Mouse (Mus musculus): ENCODE measurements around the gene Cdc42se2.

The Cdc42se2 gene

DNA sequence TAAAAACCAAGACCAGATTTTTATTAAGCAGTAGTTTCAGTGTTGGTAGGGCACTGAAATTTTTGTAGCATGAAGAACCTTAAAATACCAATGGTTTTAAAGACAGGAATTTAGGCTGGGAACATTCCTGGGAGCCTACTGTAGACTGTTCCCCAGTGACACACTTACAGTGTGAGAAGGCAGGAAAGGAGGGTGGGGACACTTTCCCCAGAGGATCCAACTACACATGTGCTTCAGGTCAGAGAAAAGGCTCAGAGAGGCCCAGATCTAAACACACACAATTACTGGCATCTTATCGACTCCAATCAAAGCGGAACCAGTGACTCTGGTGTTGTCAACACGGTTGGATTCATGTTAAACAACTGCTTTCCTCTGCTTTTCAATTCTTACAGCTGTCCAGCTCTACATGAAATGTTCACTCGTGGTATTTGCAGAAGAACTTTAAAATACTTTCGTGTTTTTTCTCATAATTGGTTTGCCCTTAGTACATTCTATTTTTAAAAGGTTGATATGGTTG, 32.3 kb downstream of the Cdc42se2 start:
- DNase-seq (ENCODE audit: low spot score in 2 of 2), result no peak

DNA sequence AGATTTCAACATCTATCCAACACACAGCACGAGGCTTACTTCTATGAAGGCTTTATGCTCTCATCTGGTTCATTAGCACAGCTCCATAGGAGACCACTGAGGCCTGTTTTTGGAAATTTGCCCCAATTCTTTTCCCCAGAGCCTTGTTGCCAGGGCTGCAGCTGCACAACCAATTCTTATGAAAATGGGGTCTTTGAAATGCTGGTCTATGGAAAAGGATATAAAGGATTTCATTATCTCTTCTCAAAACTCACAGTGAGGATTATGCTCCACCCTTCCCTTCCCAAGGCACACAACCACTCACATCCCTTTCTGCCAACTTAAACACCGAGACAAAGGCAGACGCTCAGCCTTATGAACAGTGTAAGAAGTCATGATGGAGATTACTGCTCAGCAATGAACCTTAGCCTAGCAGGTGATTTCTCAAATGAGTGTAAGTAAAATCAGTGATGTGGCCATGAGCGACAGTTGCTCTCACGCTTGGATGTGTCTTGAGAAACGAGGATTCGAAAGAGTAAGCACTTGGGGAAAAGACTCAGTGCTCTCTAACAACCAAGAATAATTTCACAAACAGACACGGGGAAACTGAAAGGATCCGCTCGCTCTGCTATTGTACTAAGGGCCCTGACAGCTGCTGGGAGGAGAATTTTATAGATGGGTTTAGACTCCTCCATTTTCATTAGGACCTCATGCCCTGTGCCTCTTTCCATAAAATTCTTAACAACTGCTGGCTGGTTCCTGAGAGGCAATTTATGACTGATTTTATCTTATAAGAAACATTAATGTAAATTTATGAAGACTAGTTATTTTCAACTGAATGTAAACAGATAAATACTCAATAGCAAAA, 33.0 kb downstream of the Cdc42se2 start:
- no peak for DNase-seq (ENCODE audit: low spot score in 2 of 2)

DNA sequence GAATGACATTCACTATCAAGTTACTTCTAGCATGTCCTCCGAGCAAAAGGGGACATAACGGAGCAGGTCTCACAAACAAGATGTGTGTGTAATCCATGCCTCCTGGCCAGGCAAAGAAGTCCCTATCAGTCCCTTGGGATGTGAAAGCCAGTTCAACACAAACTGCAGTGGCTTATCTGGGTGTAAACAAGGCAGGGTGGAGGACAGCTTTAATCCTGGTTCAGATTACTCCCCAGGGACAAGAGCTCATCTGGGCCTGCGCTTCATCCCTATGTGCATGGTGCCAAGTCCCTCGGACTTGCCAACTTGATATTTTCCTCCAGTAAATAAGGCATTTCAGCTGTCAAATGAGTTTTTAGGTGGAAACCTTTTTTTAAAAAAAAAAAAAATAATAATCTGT, 36.0 kb downstream of the Cdc42se2 start:
- DNase-seq (ENCODE audit: low spot score in 2 of 2), result no peak

DNA sequence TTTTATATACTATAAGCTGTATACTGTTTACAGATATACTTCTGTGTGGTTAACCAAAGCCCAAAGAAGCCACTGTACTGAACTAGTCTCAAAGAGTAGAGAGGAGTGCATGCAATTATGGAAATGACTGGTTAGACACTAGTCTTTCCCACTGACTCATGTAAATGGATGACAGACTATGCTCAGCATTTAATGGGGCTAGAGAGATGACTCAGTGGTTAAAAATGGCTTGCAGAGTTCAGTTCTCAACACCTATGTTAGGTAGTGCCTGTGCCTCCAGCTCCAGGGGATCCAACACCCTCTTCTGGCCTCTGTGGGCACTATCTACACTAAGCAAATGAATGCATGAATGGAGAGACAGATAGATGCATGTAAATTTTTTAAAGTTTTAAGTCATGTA, 38.6 kb downstream of the Cdc42se2 start:
- no peak for DNase-seq (ENCODE audit: low spot score in 2 of 2)

DNA sequence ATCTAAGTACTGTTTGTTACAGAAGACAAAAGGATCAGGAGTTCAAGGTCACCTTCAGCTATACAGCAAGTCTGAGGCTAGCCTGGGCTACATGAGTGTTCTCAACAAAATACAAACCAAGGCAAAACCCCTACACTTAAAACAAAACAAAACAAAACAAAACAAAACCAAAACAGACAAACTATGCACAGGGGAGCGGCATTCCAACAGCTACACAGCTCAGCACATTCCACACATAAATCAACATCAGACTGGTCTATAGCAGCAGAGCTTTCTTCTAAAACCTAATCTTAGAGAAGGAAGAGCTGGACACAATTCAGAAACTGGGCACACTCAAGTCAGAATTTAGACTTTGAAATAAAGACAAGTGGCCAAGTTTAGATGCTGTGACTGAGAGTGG, 43.2 kb downstream of the Cdc42se2 start:
- no peak for DNase-seq (ENCODE audit: low spot score in 2 of 2)

DNA sequence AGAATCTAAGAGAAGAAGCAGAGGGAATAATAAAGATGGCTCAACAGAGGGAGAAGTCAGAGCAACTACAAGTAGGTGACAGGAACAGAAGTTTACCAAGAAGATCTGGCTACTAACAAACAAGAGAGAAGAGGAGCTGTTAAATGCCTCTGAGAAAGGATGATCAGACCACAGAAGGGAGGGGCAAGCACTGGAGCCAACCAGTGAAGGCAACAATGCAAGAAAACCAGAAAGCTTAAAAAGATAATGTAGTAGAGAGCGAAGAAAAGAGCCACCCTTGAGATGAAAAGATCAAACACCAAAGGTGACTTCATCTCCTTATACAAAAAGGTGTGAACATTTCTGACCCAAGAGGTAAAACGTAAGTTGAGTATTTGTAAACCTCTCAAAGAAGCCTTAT, 46.1 kb downstream of the Cdc42se2 start:
- no peak for DNase-seq (ENCODE audit: low spot score in 2 of 2)

DNA sequence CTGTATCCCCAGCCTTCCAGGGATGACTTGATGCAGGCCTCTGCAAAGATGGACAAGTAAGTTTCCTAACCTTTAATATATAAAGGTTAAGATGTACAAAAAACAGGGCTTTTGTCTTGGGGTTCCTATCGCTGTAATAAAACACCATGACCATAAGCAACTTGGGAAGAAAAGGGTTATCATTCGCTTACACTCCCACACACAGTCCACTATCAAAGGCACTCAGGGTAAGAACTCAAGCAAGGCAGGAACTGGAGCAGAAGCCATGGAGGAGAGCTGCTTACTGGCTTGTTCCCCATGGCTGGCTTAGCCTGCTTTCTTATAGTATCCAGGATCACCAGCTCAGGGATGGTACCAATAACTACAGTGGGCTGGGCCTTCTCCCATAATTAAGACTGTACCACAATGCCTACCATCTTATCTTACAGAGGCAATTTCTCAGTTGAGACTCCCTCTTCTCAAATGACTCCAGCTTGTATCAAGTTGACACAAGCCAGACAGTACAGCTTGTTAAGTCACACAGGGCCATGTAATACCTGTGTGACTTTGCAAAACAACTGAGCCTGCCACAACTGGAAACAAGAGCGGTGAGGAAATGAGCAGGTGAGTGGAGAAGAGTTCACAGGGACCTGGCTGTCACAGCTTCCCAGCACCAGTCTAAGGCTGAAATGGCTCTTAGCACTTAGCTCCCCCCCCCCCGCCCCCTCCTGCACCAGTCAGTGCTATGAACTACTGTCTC, 48.3 kb downstream of the Cdc42se2 start:
- no peak for DNase-seq (ENCODE audit: low spot score in 2 of 2)

DNA sequence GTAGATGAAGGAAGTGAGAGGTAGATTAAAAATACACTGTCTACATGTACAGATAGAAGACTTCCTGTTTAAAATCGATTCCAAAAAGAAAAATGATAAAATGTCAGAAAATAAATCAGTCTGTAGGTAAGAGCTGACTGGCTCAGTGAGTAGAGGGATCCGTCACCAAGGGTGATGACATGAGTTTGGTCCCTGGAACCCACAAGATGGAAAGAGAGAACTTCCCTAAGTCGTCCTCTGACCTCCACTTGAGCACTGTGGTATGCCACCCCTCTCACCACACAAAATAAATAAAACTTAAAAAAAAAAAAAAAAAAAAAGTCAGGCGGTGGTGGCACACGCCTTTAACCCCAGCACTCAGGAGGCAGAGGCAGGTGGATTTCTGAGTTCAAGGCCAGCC, 50.6 kb downstream of the Cdc42se2 start:
- no peak for DNase-seq (ENCODE audit: low spot score in 2 of 2)

DNA sequence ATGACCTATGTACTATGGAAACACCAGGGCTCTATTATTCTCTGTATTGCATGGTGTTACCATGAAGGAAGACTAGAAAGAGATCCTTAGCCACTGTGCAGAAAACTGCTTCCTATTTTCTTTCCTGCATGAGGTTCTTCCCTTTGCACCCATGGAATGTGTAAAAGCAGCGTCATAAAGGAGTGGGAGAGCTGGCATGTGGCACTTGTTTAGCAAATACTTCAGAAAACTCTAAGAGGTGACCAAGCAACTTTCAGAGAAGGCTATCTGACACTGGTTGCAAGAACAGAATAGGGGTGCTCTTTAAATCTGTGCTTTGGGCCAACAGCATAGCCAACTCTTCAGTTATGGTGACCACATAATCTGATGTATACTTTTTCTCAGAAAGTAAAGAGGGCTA, 52.4 kb downstream of the Cdc42se2 start:
- no peak for DNase-seq (ENCODE audit: low spot score in 2 of 2)

DNA sequence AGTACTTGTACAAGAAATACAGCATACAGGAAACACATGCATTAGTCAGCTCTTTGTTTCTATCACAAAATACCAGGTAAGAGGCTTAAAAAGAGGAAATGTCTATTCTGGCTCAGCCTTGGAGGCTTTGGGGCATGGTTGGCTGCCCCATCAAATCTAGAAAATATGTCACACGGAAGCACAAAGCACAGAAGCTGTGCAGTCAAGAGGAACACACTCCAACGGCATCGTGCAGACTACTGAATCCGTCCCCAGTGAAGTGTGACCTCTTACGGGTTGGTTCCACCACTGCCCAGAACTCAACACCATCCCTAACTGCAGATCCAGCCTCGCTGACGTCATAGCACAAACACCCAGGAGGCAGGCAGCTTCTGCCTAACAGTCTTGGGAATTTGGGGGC, 53.9 kb downstream of the Cdc42se2 start:
- no peak for DNase-seq (ENCODE audit: low spot score in 2 of 2)

DNA sequence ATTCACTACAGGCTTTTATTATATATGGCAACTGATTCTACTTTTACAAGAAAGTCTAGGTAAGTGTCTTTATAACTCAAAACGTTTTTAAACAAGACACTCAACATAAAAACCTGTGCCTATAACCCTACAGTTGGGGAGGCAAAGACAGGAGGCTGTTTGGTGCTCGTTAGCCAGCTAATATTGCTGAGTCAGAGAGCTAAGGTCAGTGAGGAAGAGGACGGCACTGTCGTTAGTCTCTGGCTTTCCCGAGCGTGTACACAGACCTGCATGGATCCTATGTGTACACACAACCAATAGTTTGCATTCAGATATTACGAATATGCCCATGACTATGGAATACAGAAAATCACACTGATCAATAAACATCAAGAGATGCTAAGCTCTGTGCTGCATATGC, 56.1 kb downstream of the Cdc42se2 start:
- no peak for DNase-seq (ENCODE audit: low spot score in 2 of 2)

DNA sequence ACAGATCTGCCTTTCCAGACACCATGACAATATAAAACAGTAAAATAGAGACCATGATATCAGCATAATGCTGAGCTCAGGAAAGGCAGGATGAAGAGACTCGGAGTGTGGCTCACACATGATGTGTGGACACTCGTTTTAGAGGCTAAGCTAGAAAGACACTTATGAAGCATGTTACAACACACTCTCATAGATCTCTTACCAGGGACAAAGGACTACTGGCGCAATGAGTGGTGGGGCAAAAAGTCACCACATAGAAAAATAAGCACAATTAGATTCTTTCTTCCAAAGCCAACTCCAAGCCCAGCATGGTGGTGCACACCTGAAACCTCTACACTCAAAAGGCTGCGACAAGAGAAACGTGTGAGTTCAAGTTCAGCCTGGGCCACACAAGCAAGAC, 56.5 kb downstream of the Cdc42se2 start:
- no peak for DNase-seq (ENCODE audit: low spot score in 2 of 2)

DNA sequence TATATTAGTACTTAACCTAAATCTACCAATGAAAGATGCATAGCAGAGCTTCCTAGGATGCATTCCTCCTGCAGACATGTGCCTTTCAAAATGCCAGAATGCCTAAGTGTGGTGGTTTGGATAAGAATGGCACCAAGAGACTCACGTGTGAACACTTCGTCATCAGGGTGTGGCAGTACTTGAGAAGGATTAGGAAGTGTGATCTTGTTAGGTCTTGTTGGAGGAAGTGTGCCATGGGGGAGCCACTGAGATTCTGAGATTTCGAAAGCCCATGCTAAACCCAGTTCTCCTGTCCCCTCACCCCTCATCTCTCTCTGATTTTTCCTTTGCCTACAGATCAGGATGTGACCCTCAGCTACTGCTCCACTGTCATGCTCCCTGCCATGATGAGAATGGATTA, 58.2 kb downstream of the Cdc42se2 start:
- no peak for DNase-seq (ENCODE audit: low spot score in 2 of 2)

DNA sequence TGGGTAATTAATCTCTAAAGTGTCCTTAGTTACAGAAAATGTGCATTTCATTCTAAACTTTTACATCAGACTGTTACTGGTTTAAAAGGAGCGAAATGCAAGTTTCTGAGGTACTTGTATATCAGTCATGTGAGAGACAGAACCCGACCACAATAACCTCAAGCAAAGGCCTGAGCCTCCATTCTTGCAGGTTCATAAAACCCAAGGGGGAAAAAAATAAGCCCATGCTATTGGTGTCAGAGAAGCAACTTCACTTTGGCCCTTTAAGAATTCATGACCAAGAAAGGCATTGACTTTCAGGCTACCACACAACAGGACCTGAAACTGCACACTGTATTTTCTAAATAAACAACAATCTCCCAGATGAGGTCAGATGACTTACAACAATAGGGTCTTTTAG, 59.1 kb downstream of the Cdc42se2 start:
- no peak for DNase-seq (ENCODE audit: low spot score in 2 of 2)

DNA sequence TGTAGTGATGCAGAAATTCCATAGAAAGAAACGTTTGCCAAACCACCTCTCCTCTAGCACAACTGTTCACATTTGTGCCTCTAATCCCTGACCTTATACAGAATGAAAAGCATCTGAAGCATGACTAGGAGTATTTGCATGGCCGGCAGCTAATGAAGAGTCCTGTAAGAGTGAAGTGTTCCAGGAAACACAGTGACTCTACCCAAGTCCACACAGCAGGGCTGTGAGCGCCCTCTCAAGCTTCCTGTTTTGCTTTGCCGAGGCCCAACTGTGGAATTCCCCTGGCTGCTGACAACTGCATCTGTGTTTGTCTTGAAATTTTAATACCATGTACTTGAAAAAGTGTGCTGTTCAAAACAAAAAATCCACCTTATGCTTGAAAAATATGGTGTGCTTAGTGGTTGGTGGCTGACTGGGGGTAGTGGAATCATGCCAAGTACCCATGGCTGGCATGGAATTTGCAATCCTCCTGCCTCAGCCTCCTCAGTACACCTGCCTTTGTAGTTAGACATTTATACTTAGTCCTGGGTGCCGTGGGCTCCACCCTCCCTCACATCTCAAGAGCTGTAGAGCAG, 60.1 kb downstream of the Cdc42se2 start:
- DNase-seq (ENCODE audit: low spot score in 2 of 2), result no peak

DNA sequence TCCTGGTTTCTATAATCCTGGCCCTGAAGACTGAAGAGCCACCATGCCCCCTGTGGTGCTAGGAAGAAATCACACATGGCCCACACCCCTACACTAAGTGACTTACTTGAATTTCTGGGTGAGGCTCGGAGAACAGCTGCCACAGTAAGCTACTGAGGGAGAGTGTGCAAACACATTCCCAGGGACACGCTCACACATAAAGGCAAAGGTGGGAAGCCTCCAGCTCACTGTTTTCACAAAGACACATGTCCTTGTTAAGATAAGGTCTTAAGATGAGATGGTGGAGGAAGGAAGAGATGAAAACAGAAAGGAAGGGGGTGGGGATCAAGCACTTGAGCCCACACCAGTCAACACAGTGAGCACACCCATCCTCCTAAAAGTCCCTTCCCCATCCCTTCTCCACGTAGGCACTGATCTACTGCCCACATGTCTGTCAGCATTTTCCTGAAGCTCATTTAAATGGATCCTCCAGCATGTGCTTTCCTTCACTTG, 60.9 kb downstream of the Cdc42se2 start:
- DNase-seq (ENCODE audit: low spot score in 2 of 2), result no peak

DNA sequence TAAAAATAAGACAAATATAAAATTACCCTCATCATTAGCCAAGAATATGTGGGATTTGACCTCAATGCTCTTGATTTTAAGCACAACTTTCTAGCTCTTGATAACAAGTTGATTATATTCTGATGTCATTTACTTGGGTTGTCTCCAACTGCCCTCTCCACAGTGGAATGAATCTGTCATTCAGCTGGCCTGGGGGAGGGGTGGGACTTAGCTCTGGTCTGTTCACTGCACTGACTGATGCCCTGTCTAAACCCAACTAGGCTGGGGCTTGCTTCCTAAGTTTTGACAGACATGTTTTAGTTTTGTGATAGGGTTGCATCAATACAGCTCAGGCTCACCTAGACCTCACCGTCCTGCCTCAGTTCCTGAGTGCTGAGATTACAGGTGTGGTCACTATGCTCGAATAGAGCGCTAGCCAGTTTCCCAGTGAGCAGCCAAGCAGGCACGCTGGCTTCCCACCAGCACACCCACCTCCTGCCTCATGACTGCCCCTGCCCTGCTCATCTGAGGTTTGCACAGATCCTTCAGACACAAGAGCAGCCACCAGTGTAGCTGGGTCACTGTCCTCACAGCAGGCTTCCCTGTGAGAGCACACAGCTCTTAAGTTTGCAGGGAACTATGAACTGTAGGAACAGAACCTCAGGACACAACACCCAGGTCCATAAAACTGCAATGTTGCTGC, 63.0 kb downstream of the Cdc42se2 start:
- DNase-seq (ENCODE audit: low spot score in 2 of 2), result no peak

DNA sequence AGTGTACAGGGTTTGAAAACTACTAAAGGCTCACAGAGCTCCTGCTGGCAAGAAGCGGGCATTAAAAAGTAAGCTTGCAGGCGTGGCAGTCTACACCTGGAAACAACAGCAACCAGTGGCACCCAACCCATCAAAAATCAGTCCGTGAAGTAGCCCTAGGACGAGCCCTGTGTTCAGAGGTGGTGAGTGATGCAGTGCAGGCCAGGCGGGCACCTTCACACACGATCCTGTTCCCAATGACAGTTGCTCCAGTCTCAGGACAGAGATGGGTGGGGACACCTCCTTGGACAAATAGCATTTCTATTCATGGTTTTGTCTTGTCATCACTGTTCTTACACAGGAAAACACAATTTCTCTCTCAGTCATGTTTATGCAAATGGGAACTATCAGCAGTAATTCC, 65.4 kb downstream of the Cdc42se2 start:
- no peak for DNase-seq (ENCODE audit: low spot score in 2 of 2)

DNA sequence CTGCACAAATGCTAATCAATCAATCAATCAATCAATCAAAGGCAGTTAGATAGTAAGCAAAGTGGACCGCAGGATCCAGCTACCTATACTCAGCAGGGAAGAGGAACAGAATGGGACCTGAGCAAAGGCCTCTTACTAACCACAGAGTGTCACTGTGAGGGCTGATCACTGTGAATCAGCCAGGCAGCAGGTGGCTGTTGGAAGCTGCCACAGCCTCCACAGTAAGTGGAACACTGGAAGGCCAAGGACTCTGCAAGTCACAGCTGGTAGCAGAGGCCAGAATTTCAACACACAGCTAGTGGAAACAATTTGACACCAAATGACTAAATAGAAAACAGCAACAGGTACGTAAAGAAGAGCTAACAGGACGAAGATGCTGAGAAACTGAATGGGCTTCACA, 68.9 kb downstream of the Cdc42se2 start:
- no peak for DNase-seq (ENCODE audit: low spot score in 2 of 2)

DNA sequence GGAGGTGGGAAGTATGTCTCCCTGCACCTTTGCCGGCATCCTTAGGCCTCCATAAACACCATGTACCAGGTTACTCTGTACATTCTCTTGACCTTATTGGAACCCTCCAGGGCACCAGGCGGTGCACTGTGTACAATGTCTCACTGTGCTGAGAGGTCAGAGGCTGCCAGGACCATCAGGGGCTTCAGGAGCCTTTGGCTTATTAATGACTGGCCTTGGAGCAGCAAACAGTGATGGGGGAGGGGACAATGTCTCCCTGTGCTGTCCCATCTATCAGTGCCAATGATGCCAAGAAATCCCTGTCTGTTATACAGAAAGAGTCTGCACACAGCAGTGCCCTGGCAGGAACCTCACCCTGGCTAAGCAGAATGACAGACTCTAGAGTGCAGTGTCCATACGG, 69.6 kb downstream of the Cdc42se2 start:
- DNase-seq (ENCODE audit: low spot score in 2 of 2), result no peak

DNA sequence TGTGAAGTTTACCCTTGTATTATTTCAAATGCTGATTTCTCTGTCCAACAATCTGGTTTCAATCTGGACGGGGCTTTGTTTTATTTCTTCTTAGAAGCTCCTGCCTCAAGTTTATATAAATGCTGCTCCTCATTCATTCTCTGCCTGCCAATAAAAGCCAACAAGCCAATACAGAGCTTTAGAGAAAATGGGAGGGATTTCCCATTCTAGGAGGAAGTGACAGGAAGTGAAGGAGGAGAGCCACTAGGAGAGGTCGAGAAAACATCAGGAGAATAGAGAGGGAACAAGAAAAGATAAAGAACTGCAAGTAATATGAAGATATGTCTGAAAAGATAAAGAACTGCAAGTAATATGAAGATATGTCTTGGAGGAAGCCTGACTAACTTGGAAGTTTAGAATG, 74.6 kb downstream of the Cdc42se2 start:
- no peak for DNase-seq (ENCODE audit: low spot score in 2 of 2)

All from urinary bladder, postnatal 4 days (tissue).